Mouse (Mus musculus): ENCODE results near the gene Caln1. TPM values are rescaled to one million over a fixed set of nuclear protein-coding genes. Genes with fewer than 3 reads are reported as not detected.

The Caln1 gene
- total RNA-seq (2014; rRNA removed; ENCODE audit: low replicate concordance), result not detected in 2 replicates
- polyA plus RNA-seq (2015; fragmentation: Nextera tagmentation; extraction: Ambion mirVana), result 0.11 TPM in 1 of 2 replicates, not detected in the other

GRCm38 (mm10) chr5:130369237-130369636 lies at the start of gene Caln1:
Gene Caln1 (plus strand): TSS chr5:130369455.
- ATAC-seq (ENCODE audit: insufficient read depth, low read depth) (no peak), DNase-seq (ENCODE audit: low spot score) (no peak)
- Histone ChIP-seq H3K9ac (replicated peaks; ENCODE audit: low read depth, low read length) (no peak within 1 kb of the TSS), H3K4me2 (ENCODE audit: low read depth, low read length) (no peak within 1 kb of the TSS), H3K4me3 (ENCODE audit: low read depth, low read length) (no peak within 1 kb of the TSS), H3K36me3 (replicated peaks; ENCODE audit: control insufficient read depth, insufficient read depth, low read length) (no peaks in the 10 kb centered on the region), H3K4me1 (ENCODE audit: control insufficient read depth, insufficient read depth) (no peaks in the 10 kb centered on the region), H3K9me3 (replicated peaks; ENCODE audit: control insufficient read depth, low read length) (no peaks in the 10 kb centered on the region), H3K27me3 (ENCODE audit: control insufficient read depth, insufficient read depth, low read length) (no peaks in the 10 kb centered on the region), H3K27ac (ENCODE audit: low read depth) (no peak within 1 kb of the TSS)
- TF ChIP-seq EP300 (IDR thresholded peaks at IDR 0.05; ENCODE audit: low read depth) (no peak), CTCF (IDR thresholded peaks at IDR 0.05; ENCODE audit: low read depth) (no peak)
- 53% methylated on average over 11 of the region's 11 CpGs for WGBS

GRCm38 (mm10) chr5:130319783-130320182 lies 49.5 kb upstream of the Caln1 start:
- 89% methylated on average over 5 of the region's 5 CpGs for WGBS
- H3K4me2 ChIP-seq (ENCODE audit: low read depth, low read length), result no peak overlapping the region
- no peak overlapping the region for H3K4me3 ChIP-seq (ENCODE audit: low read depth, low read length)
- no peak for TF ChIP-seq EP300 (IDR thresholded peaks at IDR 0.05; ENCODE audit: low read depth)
- TF ChIP-seq CTCF (IDR thresholded peaks at IDR 0.05; ENCODE audit: low read depth), result no peak
- 0 out of 2 replicates have a peak, but pooled peaks cover 3% of the 10 kb centered on the region for H3K36me3 ChIP-seq (replicated peaks; ENCODE audit: control insufficient read depth, insufficient read depth, low read length)
- H3K4me1 ChIP-seq (ENCODE audit: control insufficient read depth, insufficient read depth), result no peaks in the 10 kb centered on the region
- ATAC-seq (ENCODE audit: insufficient read depth, low read depth) (no peak), DNase-seq (ENCODE audit: low spot score) (no peak)
- no peak overlapping the region for H3K27ac ChIP-seq (ENCODE audit: low read depth)
- H3K9me3 ChIP-seq (replicated peaks; ENCODE audit: control insufficient read depth, low read length), result peaks cover 7% of the 10 kb centered on the region
- H3K9ac ChIP-seq (replicated peaks; ENCODE audit: low read depth, low read length), result no peak overlapping the region
- no peaks in the 10 kb centered on the region for H3K27me3 ChIP-seq (ENCODE audit: control insufficient read depth, insufficient read depth, low read length)

- no peak overlapping the region for H3K27ac ChIP-seq (ENCODE audit: low read depth)
- WGBS, result 66% methylated on average over 3 of the region's 3 CpGs
- ATAC-seq (ENCODE audit: insufficient read depth, low read depth) (no peak), DNase-seq (ENCODE audit: low spot score) (no peak)
- peak; percentile 44; the same call in 1 of the 2 replicates for TF ChIP-seq CTCF (IDR thresholded peaks at IDR 0.05; ENCODE audit: low read depth)
- TF ChIP-seq EP300 (IDR thresholded peaks at IDR 0.05; ENCODE audit: low read depth), result no peak
- H3K4me3 ChIP-seq (ENCODE audit: low read depth, low read length), result no peak overlapping the region
- no peaks in the 10 kb centered on the region for H3K27me3 ChIP-seq (ENCODE audit: control insufficient read depth, insufficient read depth, low read length)
- H3K4me1 ChIP-seq (ENCODE audit: control insufficient read depth, insufficient read depth), result no peaks in the 10 kb centered on the region
- 0 out of 2 replicates have a peak, but pooled peaks cover 9% of the 10 kb centered on the region for H3K36me3 ChIP-seq (replicated peaks; ENCODE audit: control insufficient read depth, insufficient read depth, low read length)
- H3K9ac ChIP-seq (replicated peaks; ENCODE audit: low read depth, low read length), result no peak overlapping the region
- H3K4me2 ChIP-seq (ENCODE audit: low read depth, low read length), result no peak overlapping the region
- peaks cover 7% of the 10 kb centered on the region for H3K9me3 ChIP-seq (replicated peaks; ENCODE audit: control insufficient read depth, low read length)
These were observed 48.8 kb upstream of the Caln1 start for GRCm38 (mm10) chr5:130320485-130320884.

- TF ChIP-seq CTCF (IDR thresholded peaks at IDR 0.05; ENCODE audit: low read depth), result no peak
- no peak for TF ChIP-seq EP300 (IDR thresholded peaks at IDR 0.05; ENCODE audit: low read depth)
- no peak for ATAC-seq (ENCODE audit: insufficient read depth, low read depth)
- WGBS, result 83% methylated on average over 8 of the region's 8 CpGs
These were observed 43.8 kb upstream of the Caln1 start for GRCm38 (mm10) chr5:130325486-130325885.

GRCm38 (mm10) chr5:130327615-130328263 lies 41.5 kb upstream of the Caln1 start:
- WGBS, result 80% methylated on average over 6 of the region's 6 CpGs
- DNase-seq (ENCODE audit: low spot score), result no peak
- no peak for ATAC-seq (ENCODE audit: insufficient read depth, low read depth)
- Histone ChIP-seq H3K36me3 (replicated peaks; ENCODE audit: control insufficient read depth, insufficient read depth, low read length) (0 out of 2 replicates have a peak, but pooled peaks cover 20% of the 10 kb centered on the region), H3K9ac (replicated peaks; ENCODE audit: low read depth, low read length) (no peak overlapping the region), H3K27ac (ENCODE audit: low read depth) (no peak overlapping the region), H3K4me3 (ENCODE audit: low read depth, low read length) (no peak overlapping the region), H3K9me3 (replicated peaks; ENCODE audit: control insufficient read depth, low read length) (peaks cover 7% of the 10 kb centered on the region), H3K4me1 (ENCODE audit: control insufficient read depth, insufficient read depth) (no peaks in the 10 kb centered on the region), H3K27me3 (ENCODE audit: control insufficient read depth, insufficient read depth, low read length) (no peaks in the 10 kb centered on the region), H3K4me2 (ENCODE audit: low read depth, low read length) (no peak overlapping the region)
- TF ChIP-seq EP300 (IDR thresholded peaks at IDR 0.05; ENCODE audit: low read depth), result no peak
- TF ChIP-seq CTCF (IDR thresholded peaks at IDR 0.05; ENCODE audit: low read depth), result no peak

More at GRCm38 (mm10) chr5:130325486-130325885, 43.8 kb upstream of the Caln1 start:
- 0 out of 2 replicates have a peak, but pooled peaks cover 20% of the 10 kb centered on the region for H3K36me3 ChIP-seq (replicated peaks; ENCODE audit: control insufficient read depth, insufficient read depth, low read length)
- H3K4me1 ChIP-seq (ENCODE audit: control insufficient read depth, insufficient read depth), result no peaks in the 10 kb centered on the region
- no peak overlapping the region for H3K4me2 ChIP-seq (ENCODE audit: low read depth, low read length)
- no peak overlapping the region for H3K4me3 ChIP-seq (ENCODE audit: low read depth, low read length)
- no peaks in the 10 kb centered on the region for H3K27me3 ChIP-seq (ENCODE audit: control insufficient read depth, insufficient read depth, low read length)
- no peak overlapping the region for H3K27ac ChIP-seq (ENCODE audit: low read depth)
- H3K9me3 ChIP-seq (replicated peaks; ENCODE audit: control insufficient read depth, low read length), result peaks cover 7% of the 10 kb centered on the region
- H3K9ac ChIP-seq (replicated peaks; ENCODE audit: low read depth, low read length), result no peak overlapping the region
- no peak for DNase-seq (ENCODE audit: low spot score)
